Mouse (Mus musculus) liver, embryonic 13.5 days (tissue): ENCODE data around the gene Selenov. TPM values are rescaled to one million over a fixed set of nuclear protein-coding genes. Genes with fewer than 3 reads are reported as not detected.

Experiments used
- ATAC-seq: fragments of 200-750 bp; cut with Nextera tagmentation; 2 replicates; pipeline ENCODE4 v1.8.0; 2017; ENCODE audit warnings: low read depth, mild to moderate bottlenecking, moderate number of reproducible peaks, moderate library complexity
- DNase-seq: peaks from one replicate; pipeline ENCODE4 v3.0.0; 2022
- H3K27ac ChIP-seq: fragments of 300-500 bp; sonication (generic); 2 replicates; pipeline ENCODE4 v1.5.1; 2015; ENCODE audit warnings: moderate library complexity, mild to moderate bottlenecking, inconsistent platforms
- H3K27me3 ChIP-seq: fragments of 300-500 bp; sonication (generic); 2 replicates; pipeline ENCODE4 v1.6.1; 2015; ENCODE audit warnings: mild to moderate bottlenecking, inconsistent platforms
- H3K36me3 ChIP-seq: fragments of 300-500 bp; sonication (generic); 2 replicates; pipeline ENCODE4 v1.6.1; 2015; ENCODE audit warnings: mild to moderate bottlenecking, inconsistent platforms
- H3K4me1 ChIP-seq: fragments of 300-500 bp; sonication (generic); replicated peaks from 2 replicates; pipeline ENCODE4 v1.6.1; 2015; ENCODE audit warnings: inconsistent platforms
- H3K4me2 ChIP-seq: fragments of 300-500 bp; sonication (generic); 2 replicates; pipeline ENCODE4 v1.6.1; 2015; ENCODE audit warnings: inconsistent platforms, mild to moderate bottlenecking, moderate library complexity
- H3K4me3 ChIP-seq: fragments of 300-500 bp; sonication (generic); replicated peaks from 2 replicates; pipeline ENCODE4 v1.5.1; 2015; ENCODE audit warnings: mild to moderate bottlenecking, inconsistent platforms
- H3K9ac ChIP-seq: fragments of 300-500 bp; sonication (generic); 2 replicates; pipeline ENCODE4 v1.6.1; 2015; ENCODE audit warnings: mild to moderate bottlenecking, inconsistent platforms
- H3K9me3 ChIP-seq: fragments of 300-500 bp; sonication (generic); replicated peaks from 2 replicates; pipeline ENCODE4 v1.6.1; 2016; ENCODE audit warnings: inconsistent platforms
- WGBS: fragments of 180-500 bp; shearing (Covaris S2); methylation state at CpG from one replicate; pipeline ENCODE4 v1.1.7; 2015; ENCODE audit not compliant: insufficient replicate concordance; 5-methylcytosine and 5-hydroxymethylcytosine counted together
- polyA plus RNA-seq: library from polyadenylated mRNA; unstranded; fragments of >200 nt; fragmentation: Nextera tagmentation; extraction: Ambion mirVana; gene quantifications from 2 replicates; pipeline ENCODE4 v1.2.1, GENCODE M21; 2015

The Selenov gene
- not detected in 2 replicates for polyA plus RNA-seq

GRCm38 (mm10) chr7:28290638-28291590 lies at the start of gene Selenov:
TSS of gene Selenov (minus strand) at chr7:28291186.
- H3K27me3 ChIP-seq: peaks cover 89% of the 10 kb centered on the region
- no peak for DNase-seq
- H3K27ac ChIP-seq: no peak within 1 kb of the TSS
- H3K4me2 ChIP-seq: peak within 1 kb of the TSS; percentile 37
- no peak within 1 kb of the TSS for H3K9ac ChIP-seq
- no peaks in the 10 kb centered on the region for H3K36me3 ChIP-seq
- peak within 1 kb of the TSS; percentile 18; the same call in 1 of the 2 replicates for H3K4me3 ChIP-seq
- H3K4me1 ChIP-seq: peaks cover 17% of the 10 kb centered on the region
- 3% methylated on average over 52 of the region's 52 CpGs for WGBS
- H3K9me3 ChIP-seq: no peaks in the 10 kb centered on the region
- no peak for ATAC-seq

DNA sequence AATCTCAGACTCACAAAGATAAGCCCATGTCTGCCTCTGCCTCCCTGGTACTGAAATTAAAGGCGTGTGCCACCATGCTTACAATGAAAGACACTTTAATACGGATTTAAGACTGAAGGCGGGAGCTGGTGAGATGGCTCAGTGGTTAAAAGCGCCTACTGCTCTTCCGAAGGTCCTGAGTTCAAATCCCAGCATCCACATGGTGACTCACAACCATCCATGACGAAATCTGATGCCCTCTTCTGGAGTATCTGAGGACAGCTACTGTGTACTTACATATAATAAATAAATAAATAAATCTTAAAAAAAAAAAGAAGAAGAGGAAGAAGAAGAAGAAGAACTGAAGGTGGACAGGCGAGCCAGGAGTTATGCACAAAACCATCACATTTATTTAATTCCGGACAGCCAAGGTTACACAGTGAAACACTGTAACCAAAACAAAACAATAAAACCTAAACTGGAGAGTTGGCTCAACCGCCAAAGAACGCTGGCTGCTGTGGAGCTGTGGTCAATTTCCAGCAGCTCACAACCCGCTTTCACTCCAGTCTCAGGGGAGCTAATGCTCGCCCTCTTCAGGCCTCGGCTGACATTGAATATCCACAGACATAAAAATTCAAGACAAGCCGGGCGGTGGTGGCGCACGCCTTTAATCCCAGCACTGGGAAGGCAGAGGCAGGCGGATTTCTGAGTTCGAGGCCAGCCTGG lies 48.4 kb upstream of the Selenov start:
- ATAC-seq: no peak
- WGBS: 39% methylated on average over 19 of the region's 19 CpGs

GRCm38 (mm10) chr7:28338108-28338998 lies 47.4 kb upstream of the Selenov start, which contains the start of gene Supt5:
TSS of gene Supt5 (minus strand) at chr7:28338746.
- Histone ChIP-seq H3K4me1 (peaks cover 53% of the 10 kb centered on the region), H3K36me3 (peaks cover 17% of the 10 kb centered on the region), H3K9me3 (no peaks in the 10 kb centered on the region), H3K4me3 (peak within 1 kb of the TSS; percentile 95), H3K27me3 (no peaks in the 10 kb centered on the region), H3K27ac (peak within 1 kb of the TSS; percentile 92), H3K9ac (peak within 1 kb of the TSS; percentile 95), H3K4me2 (peak within 1 kb of the TSS; percentile 89)
- DNase-seq: peak; percentile 96
- peak; percentile 95 for ATAC-seq
- under 1% methylated on average over 77 of the region's 77 CpGs for WGBS

More for the DNA sequence above, 48.4 kb upstream of the Selenov start:
- Histone ChIP-seq H3K9me3 (no peaks in the 10 kb centered on the region), H3K27ac (peak overlapping the region; percentile 92), H3K9ac (peak overlapping the region; percentile 67), H3K4me2 (peak overlapping the region; percentile 89), H3K27me3 (no peaks in the 10 kb centered on the region), H3K36me3 (peaks cover 12% of the 10 kb centered on the region), H3K4me3 (peak overlapping the region; percentile 95), H3K4me1 (peaks cover 51% of the 10 kb centered on the region)
- peak; percentile 52 for DNase-seq

GRCm38 (mm10) chr7:28335471-28335870 lies 44.5 kb upstream of the Selenov start:
- H3K27ac ChIP-seq: no peak overlapping the region
- DNase-seq (no peak), ATAC-seq (no peak)
- peaks cover 41% of the 10 kb centered on the region for H3K36me3 ChIP-seq
- H3K4me1 ChIP-seq: peaks cover 41% of the 10 kb centered on the region
- H3K4me2 ChIP-seq: no peak overlapping the region
- no peak overlapping the region for H3K9ac ChIP-seq
- no peaks in the 10 kb centered on the region for H3K27me3 ChIP-seq
- WGBS: 87% methylated on average over 2 of the region's 2 CpGs
- no peak overlapping the region for H3K4me3 ChIP-seq
- no peaks in the 10 kb centered on the region for H3K9me3 ChIP-seq

GRCm38 (mm10) chr7:28334534-28334933 lies 43.5 kb upstream of the Selenov start:
- ATAC-seq (no peak), DNase-seq (no peak)
- Histone ChIP-seq H3K4me3 (no peak overlapping the region), H3K9me3 (no peaks in the 10 kb centered on the region), H3K4me2 (no peak overlapping the region), H3K9ac (no peak overlapping the region), H3K4me1 (peaks cover 36% of the 10 kb centered on the region), H3K27ac (no peak overlapping the region), H3K36me3 (peaks cover 50% of the 10 kb centered on the region), H3K27me3 (no peaks in the 10 kb centered on the region)
- WGBS: 82% methylated on average over 4 of the region's 4 CpGs

GRCm38 (mm10) chr7:28328260-28328659 lies 37.3 kb upstream of the Selenov start:
- no peak overlapping the region for H3K4me3 ChIP-seq
- no peaks in the 10 kb centered on the region for H3K27me3 ChIP-seq
- H3K36me3 ChIP-seq: peaks cover 94% of the 10 kb centered on the region
- no peak for ATAC-seq
- H3K9me3 ChIP-seq: no peaks in the 10 kb centered on the region
- WGBS: 90% methylated on average over 2 of the region's 2 CpGs
- no peak overlapping the region for H3K4me2 ChIP-seq
- H3K4me1 ChIP-seq: no peaks in the 10 kb centered on the region; the same call in 1 of the 2 replicates
- DNase-seq: no peak
- H3K27ac ChIP-seq: no peak overlapping the region
- H3K9ac ChIP-seq: no peak overlapping the region

- no peak for DNase-seq
- H3K4me3 ChIP-seq: no peak overlapping the region
- H3K27ac ChIP-seq: no peak overlapping the region
- peaks cover 99% of the 10 kb centered on the region for H3K36me3 ChIP-seq
- H3K4me1 ChIP-seq: peaks cover 3% of the 10 kb centered on the region; the same call in 1 of the 2 replicates
- H3K9me3 ChIP-seq: no peaks in the 10 kb centered on the region
- no peak for ATAC-seq
- WGBS: 74% methylated on average over 4 of the region's 4 CpGs
- no peak overlapping the region for H3K9ac ChIP-seq
- no peaks in the 10 kb centered on the region for H3K27me3 ChIP-seq
- no peak overlapping the region for H3K4me2 ChIP-seq
These were observed 35.5 kb upstream of the Selenov start for GRCm38 (mm10) chr7:28326457-28326856.

DNA sequence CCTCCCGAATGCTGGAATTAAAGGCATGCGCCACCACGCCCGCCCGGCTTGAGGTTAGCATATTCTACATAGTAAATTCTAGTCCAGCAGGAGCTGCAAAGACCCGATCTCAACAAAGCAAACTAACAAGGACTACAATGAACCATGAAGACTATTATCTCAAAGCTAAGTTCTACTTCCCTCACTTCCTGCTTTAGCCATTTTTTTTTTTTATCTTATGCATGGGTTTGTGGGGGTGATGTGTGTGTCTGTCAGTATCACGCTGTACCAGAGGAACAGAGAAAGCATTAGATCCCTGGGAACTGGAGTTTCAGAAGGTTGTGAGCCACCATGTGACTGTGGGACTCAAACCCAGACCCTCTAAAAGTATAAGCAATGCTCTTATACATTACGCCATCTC lies 34.3 kb upstream of the Selenov start:
- Histone ChIP-seq H3K36me3 (peaks cover 99% of the 10 kb centered on the region), H3K4me1 (peaks cover 3% of the 10 kb centered on the region; the same call in 1 of the 2 replicates), H3K4me2 (no peak overlapping the region), H3K27ac (no peak overlapping the region), H3K27me3 (no peaks in the 10 kb centered on the region), H3K9ac (no peak overlapping the region), H3K4me3 (no peak overlapping the region), H3K9me3 (no peaks in the 10 kb centered on the region)
- WGBS: 86% methylated on average over 8 of the region's 8 CpGs
- ATAC-seq (no peak), DNase-seq (no peak)

- Histone ChIP-seq H3K36me3 (peaks cover 99% of the 10 kb centered on the region), H3K9me3 (no peaks in the 10 kb centered on the region), H3K27ac (no peak overlapping the region), H3K4me3 (no peak overlapping the region), H3K4me1 (0 out of 2 replicates have a peak, but pooled peaks cover 3% of the 10 kb centered on the region), H3K27me3 (no peaks in the 10 kb centered on the region), H3K9ac (no peak overlapping the region), H3K4me2 (no peak overlapping the region)
- WGBS: 75% methylated on average over 15 of the region's 15 CpGs
- ATAC-seq: no peak
- DNase-seq: no peak
These were observed 31.2 kb upstream of the Selenov start for GRCm38 (mm10) chr7:28321974-28322720.

- Histone ChIP-seq H3K9ac (no peak overlapping the region), H3K27ac (no peak overlapping the region), H3K9me3 (no peaks in the 10 kb centered on the region), H3K4me3 (no peak overlapping the region), H3K4me2 (no peak overlapping the region), H3K36me3 (peaks cover 99% of the 10 kb centered on the region), H3K4me1 (0 out of 2 replicates have a peak, but pooled peaks cover 3% of the 10 kb centered on the region), H3K27me3 (no peaks in the 10 kb centered on the region)
- DNase-seq (no peak), ATAC-seq (no peak)
- WGBS: 88% methylated on average over 17 of the region's 17 CpGs
These were observed 27.7 kb upstream of the Selenov start for GRCm38 (mm10) chr7:28318714-28319113.
